Mouse (Mus musculus) ES-Bruce4 (cell line): Measurements from ENCODE around the gene Clrn2.

Experiments
- CTCF ChIP-seq: IDR thresholded peaks from one replicate; pipeline ENCODE4 v1.8.1; 2011; ENCODE audit warnings: low read depth, low read length
- POLR2A ChIP-seq: IDR thresholded peaks from one replicate; pipeline ENCODE4 v1.8.1; 2011; ENCODE audit warnings: low read length; ENCODE audit not compliant: insufficient read depth

DNA sequence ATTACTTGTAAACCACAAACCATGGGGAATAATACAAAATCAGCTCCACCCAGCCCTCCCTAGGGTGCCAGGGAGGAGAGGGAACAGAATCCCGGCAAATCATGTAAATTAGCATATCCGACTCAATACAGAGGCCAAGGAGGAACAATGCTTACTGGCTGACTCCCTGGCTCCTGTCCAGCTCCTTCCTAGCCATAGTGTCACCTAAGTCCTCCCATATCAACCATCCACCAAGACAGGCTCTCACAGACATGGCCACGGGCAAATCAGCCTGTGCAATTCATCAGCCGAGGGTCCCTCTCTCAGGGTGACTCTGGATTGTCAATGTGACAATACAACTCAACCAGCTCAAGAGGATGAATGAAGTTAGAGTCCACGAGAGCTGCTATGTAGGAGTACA, 4.9 kb upstream of the Clrn2 start:
- no peak for TF ChIP-seq POLR2A
- TF ChIP-seq CTCF, result no peak
